Mouse (Mus musculus) liver, embryonic 14 days (tissue): ENCODE data around the gene Onecut3. TPM values are rescaled to one million over a fixed set of nuclear protein-coding genes. Genes with fewer than 3 reads are reported as not detected.

Experiments
- polyA plus RNA-seq: library from polyadenylated mRNA; depleted of rRNA; stranded (reverse); fragments of >200 nt; gene quantifications from 2 replicates; pipeline ENCODE4 v1.2.3, GENCODE M21; 2012; rRNA removed

Onecut3 gene
- 0.02 TPM in 2 replicates for polyA plus RNA-seq

DNA sequence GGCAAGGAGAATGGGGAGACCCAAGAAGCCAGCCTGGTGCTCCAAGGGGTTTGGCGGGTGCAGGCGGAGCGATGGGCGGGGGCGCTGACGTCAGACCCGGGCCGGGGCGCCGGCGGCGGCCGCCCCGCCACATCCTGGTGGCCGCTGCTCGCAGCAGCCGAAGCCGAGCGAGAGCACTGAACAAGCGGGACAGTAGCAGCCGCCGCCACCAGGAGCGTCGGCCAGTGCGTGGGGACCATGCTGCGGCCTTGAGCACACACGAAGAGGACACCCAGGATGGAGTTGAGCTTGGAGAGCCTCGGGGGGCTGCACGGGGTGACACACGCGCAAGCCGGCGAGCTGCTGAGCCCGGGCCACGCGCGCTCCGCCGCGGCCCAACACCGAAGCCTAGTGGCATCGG, at the start of gene Onecut3:
Gene Onecut3 (plus strand): TSS at position 104 of the 400 bp plus-strand sequence.

DNA sequence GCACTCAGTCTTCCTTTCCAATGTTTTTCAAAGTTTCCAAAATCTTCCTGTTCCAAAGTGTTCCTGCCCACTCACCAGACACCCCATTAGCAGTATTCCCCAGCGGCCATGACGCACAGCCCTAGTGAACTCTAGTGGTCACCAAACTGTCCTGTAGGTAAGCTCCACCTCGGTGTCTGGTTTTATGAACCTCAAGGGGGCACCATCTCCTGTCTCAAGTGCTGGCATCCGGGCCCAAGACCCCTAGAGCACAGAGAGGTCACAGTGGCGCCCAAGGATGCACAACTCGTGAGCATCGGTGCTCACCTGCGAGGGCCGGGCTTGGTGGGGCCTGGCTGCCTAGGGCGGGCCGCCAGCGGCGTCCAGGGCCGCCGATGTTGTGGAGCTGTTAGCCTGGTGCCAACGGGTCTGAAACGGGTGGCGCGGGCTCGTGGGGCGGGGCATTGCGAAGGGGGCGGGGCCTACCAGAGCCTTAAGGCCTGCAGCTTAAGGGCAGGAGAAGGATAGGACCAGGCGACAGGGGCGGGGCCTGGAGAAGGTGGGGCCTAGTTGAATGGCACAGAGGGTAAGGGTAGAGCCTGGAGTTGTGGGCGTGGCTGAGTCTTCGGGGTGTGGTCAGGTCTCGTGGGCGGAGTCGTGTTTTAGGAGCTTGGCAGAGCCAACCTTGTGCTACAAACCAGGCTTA, 44.2 kb downstream of the Onecut3 start, which contains the start of gene Atp8b3:
Gene Atp8b3 (minus strand): TSS at position 415 of the 685 bp plus-strand sequence.

DNA sequence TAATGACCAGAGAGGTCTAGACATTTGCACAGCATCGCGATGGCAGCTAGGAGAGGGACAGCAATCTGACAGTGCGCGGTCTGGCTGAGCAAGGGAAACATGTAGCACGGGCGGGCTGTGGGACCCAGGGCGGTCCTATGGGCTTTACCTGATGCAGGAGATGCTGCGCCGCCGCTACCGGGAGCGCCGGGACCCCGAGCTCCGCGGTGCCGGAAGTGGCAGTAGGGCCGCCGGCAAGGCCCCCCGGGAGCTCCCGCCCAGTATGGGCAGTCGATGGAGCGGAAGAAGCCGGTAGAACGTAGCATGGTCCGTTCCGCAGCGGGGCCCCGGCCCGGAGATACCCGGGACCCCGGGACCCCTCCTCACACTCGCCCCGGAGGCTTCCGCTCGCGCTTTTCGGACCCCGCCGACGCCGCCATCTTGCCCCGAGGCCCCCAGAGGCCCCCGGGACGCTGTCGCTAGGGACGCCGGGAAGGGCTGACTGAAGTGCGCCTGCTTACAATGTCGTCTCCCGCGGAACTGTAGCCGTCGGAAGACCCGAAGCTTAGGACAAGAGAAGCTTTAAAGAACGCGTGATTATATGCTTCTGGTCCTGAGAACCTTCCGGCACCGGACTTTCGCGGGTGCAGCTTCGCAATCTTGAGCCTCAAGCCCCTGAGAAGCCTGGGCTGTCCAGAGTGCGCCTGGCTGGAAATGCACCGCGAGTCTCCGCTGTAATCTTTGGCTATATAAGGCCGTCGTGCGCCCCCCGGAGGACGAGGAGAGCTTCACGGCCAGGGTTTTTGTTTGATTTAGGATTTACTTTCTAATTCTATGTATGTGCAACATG, 66.7 kb downstream of the Onecut3 start, which contains the start of gene Rexo1:
Gene Rexo1 (minus strand): TSS at position 445 of the 829 bp plus-strand sequence.

Other genes with a start within 250 kb of the Onecut3 start
- 170 and 176 TPM in 2 replicates for gene Ndufs7, start 245.7 kb upstream of the Onecut3 start, polyA plus RNA-seq
- gene Gamt, start 233.8 kb upstream of the Onecut3 start, polyA plus RNA-seq, result 31.8 and 38.8 TPM in 2 replicates
- gene Dazap1, start 233.3 kb upstream of the Onecut3 start, polyA plus RNA-seq, result 77.1 and 86.4 TPM in 2 replicates
- gene Rps15, start 202.4 kb upstream of the Onecut3 start, polyA plus RNA-seq, result 2,101 and 2,143 TPM in 2 replicates
- gene Apc2, start 198.9 kb upstream of the Onecut3 start, polyA plus RNA-seq, result 0.02 and 0.09 TPM in 2 replicates
- gene 2310011J03Rik, start 174.3 kb upstream of the Onecut3 start, polyA plus RNA-seq, result 22.5 and 25.2 TPM in 2 replicates
- gene Pcsk4, start 165.3 kb upstream of the Onecut3 start, polyA plus RNA-seq, result 5.6 and 6.8 TPM in 2 replicates
- gene Reep6, start 164.9 kb upstream of the Onecut3 start, polyA plus RNA-seq, result 18.7 and 23.4 TPM in 2 replicates
- gene Adamtsl5, start 146.4 kb upstream of the Onecut3 start, polyA plus RNA-seq, result 1.6 and 1.7 TPM in 2 replicates
- 0.13 and 0.15 TPM in 2 replicates for gene Plk5, start 138.4 kb upstream of the Onecut3 start, polyA plus RNA-seq
- gene Mex3d, start 107.2 kb upstream of the Onecut3 start, polyA plus RNA-seq, result 3.0 and 3.5 TPM in 2 replicates
- 77.4 and 79.2 TPM in 2 replicates for gene Mbd3, start 95.3 kb upstream of the Onecut3 start, polyA plus RNA-seq
- 546 and 582 TPM in 2 replicates for gene Uqcr11, start 88.0 kb upstream of the Onecut3 start, polyA plus RNA-seq
- 48.7 and 53.7 TPM in 2 replicates for gene Tcf3, start 61.2 kb upstream of the Onecut3 start, polyA plus RNA-seq
- gene Atp8b3, start 44.3 kb downstream of the Onecut3 start, polyA plus RNA-seq, result 0.01 and 0.02 TPM in 2 replicates
- 16.8 and 19.0 TPM in 2 replicates for gene Rexo1, start 66.7 kb downstream of the Onecut3 start, polyA plus RNA-seq
- 12.0 and 13.6 TPM in 2 replicates for gene Klf16, start 82.5 kb downstream of the Onecut3 start, polyA plus RNA-seq
- gene Abhd17a, start 95.5 kb downstream of the Onecut3 start, polyA plus RNA-seq, result 34.0 and 39.9 TPM in 2 replicates
- gene Scamp4, start 108.0 kb downstream of the Onecut3 start, polyA plus RNA-seq, result 16.7 and 22.6 TPM in 2 replicates
- 4.5 and 5.6 TPM in 2 replicates for gene Adat3, start 108.0 kb downstream of the Onecut3 start, polyA plus RNA-seq
- gene Gm49322, start 111.2 kb downstream of the Onecut3 start, polyA plus RNA-seq, result 1.0 and 1.4 TPM in 2 replicates
- 45.6 and 48.1 TPM in 2 replicates for gene Csnk1g2, start 128.0 kb downstream of the Onecut3 start, polyA plus RNA-seq
- gene Btbd2, start 162.2 kb downstream of the Onecut3 start, polyA plus RNA-seq, result 7.5 and 8.3 TPM in 2 replicates
- gene Mknk2, start 183.3 kb downstream of the Onecut3 start, polyA plus RNA-seq, result 49.3 and 57.7 TPM in 2 replicates
- gene Mob3a, start 207.1 kb downstream of the Onecut3 start, polyA plus RNA-seq, result 11.6 and 12.9 TPM in 2 replicates
- 8.7 and 9.9 TPM in 2 replicates for gene Izumo4, start 207.3 kb downstream of the Onecut3 start, polyA plus RNA-seq
- 22.8 and 25.7 TPM in 2 replicates for gene Ap3d1, start 247.4 kb downstream of the Onecut3 start, polyA plus RNA-seq